Mouse (Mus musculus): ENCODE measurements at regions not wholly inside any gene's neighbourhood (a gene's known extent, or its start where the extent isn't known, plus 50 kb on each side); places are given as distances from the start of the nearest gene placed in this dataset.

- peak; percentile 95 for DNase-seq
Observed at GRCm38 (mm10) chr2:45169429-45170070, 52.4 kb upstream of the Zeb2 start.

- no peak for DNase-seq
Observed at GRCm38 (mm10) chr2:45168606-45169005, 51.4 kb upstream of the Zeb2 start.

Measured in retina, postnatal 1 day (tissue).